Mouse (Mus musculus): ENCODE measurements around the gene Ccm2. TPM values are rescaled to one million over a fixed set of nuclear protein-coding genes. Genes with fewer than 3 reads are reported as not detected.

Gene Ccm2
- polyA plus RNA-seq, 1 experiment = 233 TPM

GRCm38 (mm10) chr11:6638537-6638936 lies 91.8 kb downstream of the Ccm2 start, which contains the start of gene Wap:
Gene Wap, minus strand, starts transcription at chr11:6638637.
- H3K4me3 ChIP-seq (ENCODE audit: extremely low read depth, insufficient read depth, insufficient read length) = no peak within 1 kb of the TSS
- no peaks in the 10 kb centered on the region for H3K4me1 ChIP-seq (ENCODE audit: control insufficient read depth, insufficient read depth, insufficient read length)
- 94% methylated on average over 4 of the region's 4 CpGs for WGBS
- no peaks in the 10 kb centered on the region for H3K36me3 ChIP-seq (ENCODE audit: control insufficient read depth, insufficient read depth, low read length)
- DNase-seq (ENCODE audit: low read depth in 1 of 2, low spot score in 2 of 2) = no peak
- no peak for TF ChIP-seq CTCF (IDR thresholded peaks at IDR 0.05; ENCODE audit: extremely low read depth, insufficient read depth, insufficient read length, insufficient replicate concordance)
- TF ChIP-seq POLR2A (IDR thresholded peaks at IDR 0.05; ENCODE audit: low read depth, low read length) = no peak
- 0 out of 2 replicates have a peak, but pooled peaks cover under 1% of the 10 kb centered on the region for H3K27me3 ChIP-seq (ENCODE audit: control insufficient read depth, insufficient read depth, low read length)
- H3K27ac ChIP-seq (ENCODE audit: insufficient read depth, low read length) = no peak within 1 kb of the TSS

- no peak for DNase-seq (ENCODE audit: low read depth in 1 of 2, low spot score in 2 of 2)
- Histone ChIP-seq H3K27me3 (ENCODE audit: control insufficient read depth, insufficient read depth, low read length) (no peaks in the 10 kb centered on the region), H3K27ac (ENCODE audit: insufficient read depth, low read length) (no peak overlapping the region), H3K4me1 (ENCODE audit: control insufficient read depth, insufficient read depth, insufficient read length) (no peaks in the 10 kb centered on the region), H3K36me3 (ENCODE audit: control insufficient read depth, insufficient read depth, low read length) (no peaks in the 10 kb centered on the region), H3K4me3 (ENCODE audit: extremely low read depth, insufficient read depth, insufficient read length) (no peak overlapping the region)
- WGBS = 68% methylated on average over 6 of the region's 6 CpGs
- no peak for TF ChIP-seq POLR2A (IDR thresholded peaks at IDR 0.05; ENCODE audit: low read depth, low read length)
- no peak for TF ChIP-seq CTCF (IDR thresholded peaks at IDR 0.05; ENCODE audit: extremely low read depth, insufficient read depth, insufficient read length, insufficient replicate concordance)
Observed at GRCm38 (mm10) chr11:6639072-6639471, 92.4 kb downstream of the Ccm2 start.

- TF ChIP-seq CTCF (IDR thresholded peaks at IDR 0.05; ENCODE audit: extremely low read depth, insufficient read depth, insufficient read length, insufficient replicate concordance) (no peak), POLR2A (IDR thresholded peaks at IDR 0.05; ENCODE audit: low read depth, low read length) (no peak)
- no peak overlapping the region for H3K4me3 ChIP-seq (ENCODE audit: extremely low read depth, insufficient read depth, insufficient read length)
Observed at GRCm38 (mm10) chr11:6644566-6644965, 97.9 kb downstream of the Ccm2 start.

More at GRCm38 (mm10) chr11:6644566-6644965, 97.9 kb downstream of the Ccm2 start:
- Histone ChIP-seq H3K36me3 (ENCODE audit: control insufficient read depth, insufficient read depth, low read length) (no peaks in the 10 kb centered on the region), H3K27me3 (ENCODE audit: control insufficient read depth, insufficient read depth, low read length) (no peaks in the 10 kb centered on the region), H3K4me1 (ENCODE audit: control insufficient read depth, insufficient read depth, insufficient read length) (no peaks in the 10 kb centered on the region), H3K27ac (ENCODE audit: insufficient read depth, low read length) (no peak overlapping the region)
- no peak for DNase-seq (ENCODE audit: low read depth in 1 of 2, low spot score in 2 of 2)
- WGBS = 77% methylated on average over 6 of the region's 6 CpGs

Other genes with a start within 250 kb of the Ccm2 start
- gene Zmiz2, start 157.8 kb upstream of the Ccm2 start, polyA plus RNA-seq (2012; rRNA removed) = 118 and 142 TPM in 2 replicates
- 333 and 340 TPM in 2 replicates for gene Ppia, start 131.4 kb upstream of the Ccm2 start, polyA plus RNA-seq (2012; rRNA removed)
- 29.8 and 36.5 TPM in 2 replicates for gene H2afv, start 102.4 kb upstream of the Ccm2 start, polyA plus RNA-seq (2012; rRNA removed)
- 6.3 and 8.7 TPM in 2 replicates for gene Purb, start 71.0 kb upstream of the Ccm2 start, polyA plus RNA-seq (2012; rRNA removed)
- gene Myo1g, start 25.9 kb upstream of the Ccm2 start, polyA plus RNA-seq (2012; rRNA removed) = 187 and 218 TPM in 2 replicates
- 0.37 and 0.60 TPM in 2 replicates for gene Nacad, start 59.2 kb downstream of the Ccm2 start, polyA plus RNA-seq (2012; rRNA removed)
- 88.6 and 125 TPM in 2 replicates for gene Tbrg4, start 79.2 kb downstream of the Ccm2 start, polyA plus RNA-seq (2012; rRNA removed)
- not detected in 2 replicates for gene Wap, start 91.8 kb downstream of the Ccm2 start, polyA plus RNA-seq (2012; rRNA removed)
- gene Ramp3, start 111.6 kb downstream of the Ccm2 start, polyA plus RNA-seq (2012; rRNA removed) = 2.4 and 13.7 TPM in 2 replicates